Mouse (Mus musculus): ENCODE results near the gene Jmjd6.

Gene Jmjd6

GRCm38 (mm10) chr11:116843261-116844233, at the start of gene Jmjd6, which contains the start of gene Mettl23:
Gene Jmjd6, minus strand, starts transcription at chr11:116843449.
Gene Mettl23, plus strand, starts transcription at chr11:116843278.
- peak; percentile 98 for DNase-seq

GRCm38 (mm10) chr11:116887136-116887535, 43.9 kb upstream of the Jmjd6 start:
- DNase-seq: no peak

- peak; percentile 75 to 89 for DNase-seq
Measured at GRCm38 (mm10) chr11:116885275-116886151, 42.3 kb upstream of the Jmjd6 start.

GRCm38 (mm10) chr11:116884061-116884460, 40.8 kb upstream of the Jmjd6 start:
- DNase-seq: no peak

GRCm38 (mm10) chr11:116882446-116882845, 39.2 kb upstream of the Jmjd6 start:
- no peak for DNase-seq

GRCm38 (mm10) chr11:116881440-116881839, 38.2 kb upstream of the Jmjd6 start:
- no peak for DNase-seq

GRCm38 (mm10) chr11:116880839-116881238, 37.6 kb upstream of the Jmjd6 start:
- DNase-seq: no peak

- DNase-seq: no peak
Measured at GRCm38 (mm10) chr11:116878454-116878853, 35.2 kb upstream of the Jmjd6 start.

GRCm38 (mm10) chr11:116873987-116874386, 30.7 kb upstream of the Jmjd6 start:
- DNase-seq: no peak

GRCm38 (mm10) chr11:116871538-116871937, 28.3 kb upstream of the Jmjd6 start:
- DNase-seq: no peak

- DNase-seq: no peak
Measured at GRCm38 (mm10) chr11:116869641-116870040, 26.4 kb upstream of the Jmjd6 start.

GRCm38 (mm10) chr11:116869223-116869622, 26.0 kb upstream of the Jmjd6 start:
- DNase-seq: no peak

GRCm38 (mm10) chr11:116868129-116868528, 24.9 kb upstream of the Jmjd6 start:
- peak; percentile 62 to 77 for DNase-seq

GRCm38 (mm10) chr11:116865945-116866585, 22.8 kb upstream of the Jmjd6 start:
- DNase-seq: peak; percentile 53 to 62

- no peak for DNase-seq
Measured at GRCm38 (mm10) chr11:116864444-116864843, 21.2 kb upstream of the Jmjd6 start.

- no peak for DNase-seq
Measured at GRCm38 (mm10) chr11:116857183-116857850, 14.1 kb upstream of the Jmjd6 start.

- DNase-seq: no peak
Measured at GRCm38 (mm10) chr11:116854279-116854678, 11.0 kb upstream of the Jmjd6 start.

- DNase-seq: peak; percentile 96 to 98
Measured at GRCm38 (mm10) chr11:116853512-116853928, 10.3 kb upstream of the Jmjd6 start.

GRCm38 (mm10) chr11:116852891-116853511, 9.8 kb upstream of the Jmjd6 start, which contains the start of gene Srsf2:
Gene Srsf2, minus strand, starts transcription at chr11:116853094.
- peak; percentile 93 to 94 for DNase-seq

GRCm38 (mm10) chr11:116852291-116852890, 9.1 kb upstream of the Jmjd6 start, which contains the start of gene Mfsd11:
Gene Mfsd11, plus strand, starts transcription at chr11:116852440.
- peak; percentile 73 to 77 for DNase-seq
